Mouse (Mus musculus) c-Kit-positive CD71-negative TER-119-negative erythroid progenitor cells, embryonic 14.5 days (primary cell): ENCODE measurements around the gene Asb11.

Experiments used
- DNase-seq: peaks from one replicate; pipeline ENCODE4 v3.0.0-alpha.2; 2013; ENCODE audit warnings: low read depth

Gene Asb11

DNA sequence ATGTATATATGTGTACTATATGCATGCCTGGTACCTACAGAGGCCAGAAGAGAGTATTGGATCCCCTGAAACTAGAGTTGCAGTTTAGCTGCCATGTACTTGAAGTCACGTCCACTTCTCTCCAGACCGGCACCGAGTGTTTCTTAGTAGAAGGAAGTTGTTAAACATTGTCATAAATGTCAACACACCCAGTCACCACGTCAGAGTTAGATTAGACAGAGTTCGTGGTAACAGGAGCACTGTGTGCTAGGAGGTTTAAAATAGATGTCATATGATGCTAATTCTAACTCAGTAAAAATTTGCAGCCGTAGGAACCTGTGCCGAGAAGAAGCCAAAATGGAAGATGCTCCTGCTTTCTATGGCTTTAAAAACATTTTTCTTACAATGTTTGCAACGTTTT lies at the start of gene Asb11:
Gene Asb11 (plus strand): TSS at position 286 of the 400 bp plus-strand sequence.
- no peak for DNase-seq

- no peak for DNase-seq
Observed at GRCm38 (mm10) chrX:164394091-164394490, 42.7 kb upstream of the Asb11 start.

DNA sequence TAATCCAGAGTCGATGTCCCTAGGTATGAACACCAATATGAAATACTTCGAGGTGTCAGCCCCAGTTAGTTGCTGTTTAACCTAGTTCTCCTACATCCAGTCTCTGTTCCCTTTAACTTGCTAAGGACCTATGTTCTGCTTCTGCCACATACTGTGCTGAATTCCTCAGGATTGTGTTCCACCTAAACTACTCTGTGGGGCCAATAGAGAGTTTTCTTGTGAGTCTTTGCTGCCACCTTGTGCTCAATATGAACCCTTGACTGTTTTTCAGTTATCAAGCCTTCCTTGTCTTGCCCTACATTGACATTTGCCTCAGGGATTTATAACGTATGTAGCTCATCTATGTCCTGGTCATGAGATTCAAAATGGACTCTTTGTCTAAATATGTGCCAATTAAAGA lies 38.3 kb upstream of the Asb11 start:
- peak; percentile 8 for DNase-seq

DNA sequence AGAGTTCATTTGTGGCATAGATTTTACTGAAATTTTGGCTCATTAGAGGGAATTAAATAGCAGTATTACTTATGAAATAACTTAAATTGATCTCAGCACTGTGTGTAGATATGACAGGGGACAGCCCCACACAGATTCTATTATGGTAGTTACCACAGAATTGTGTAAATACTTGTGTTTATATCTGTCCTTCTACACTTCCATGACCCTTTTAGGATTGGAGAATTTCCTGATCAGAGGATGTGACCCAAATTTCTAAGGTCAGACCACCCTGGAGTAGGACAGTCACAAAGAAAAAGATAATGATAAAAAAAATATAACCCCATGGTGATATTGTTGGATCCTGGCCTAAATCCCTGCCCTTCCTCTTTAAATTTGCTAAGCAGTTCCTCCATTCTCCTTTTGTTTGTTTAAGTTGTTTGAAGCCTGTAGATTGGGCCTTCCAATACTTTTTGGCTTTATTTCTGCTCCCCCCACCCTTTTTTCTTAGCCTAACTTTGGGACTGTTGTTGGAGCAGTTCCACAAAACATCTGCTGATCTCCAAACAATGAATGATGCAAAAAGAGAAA lies 31.6 kb upstream of the Asb11 start:
- DNase-seq: no peak

DNA sequence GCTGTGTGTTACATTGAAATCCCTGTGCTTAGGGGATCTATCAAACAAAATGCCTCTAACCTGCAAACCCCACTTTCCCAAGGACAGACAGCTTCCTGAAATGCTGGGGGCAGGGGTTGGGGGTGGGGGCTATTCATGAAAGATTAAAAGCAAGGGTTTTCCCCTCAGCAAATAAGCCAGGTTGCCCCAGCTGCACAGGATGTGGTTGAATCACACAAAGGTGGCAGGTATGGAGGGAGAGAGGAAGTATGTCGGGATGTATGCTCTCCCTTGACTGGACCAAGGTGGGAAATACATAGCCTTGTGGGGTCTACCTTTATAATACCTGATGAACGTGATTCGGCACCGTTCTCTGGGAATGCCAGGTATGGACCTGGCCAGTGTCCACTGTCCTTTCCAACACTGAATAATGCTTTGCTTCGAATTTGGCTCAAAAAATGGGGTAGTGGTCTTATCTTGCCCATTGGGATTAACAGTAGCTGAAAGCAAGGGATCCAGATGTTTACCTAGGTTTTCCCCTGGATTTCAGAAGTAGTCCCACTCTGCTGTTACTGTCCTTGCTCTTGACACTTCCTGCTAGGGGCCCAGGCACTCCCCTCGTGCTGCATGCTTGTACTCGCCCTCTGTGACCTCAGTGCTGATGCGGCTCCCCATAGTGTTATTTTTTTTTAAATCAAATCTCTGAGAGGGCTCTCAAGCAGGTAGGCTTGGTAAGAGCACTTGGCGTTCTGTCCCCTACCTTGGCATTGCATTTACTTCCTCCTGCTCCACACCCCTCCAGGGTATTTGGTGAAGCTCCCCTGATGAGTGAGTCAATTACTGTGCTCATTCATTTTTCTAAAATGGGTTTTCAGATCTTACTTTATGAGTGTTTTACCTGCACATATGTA lies 30.4 kb upstream of the Asb11 start:
- no peak for DNase-seq

- no peak for DNase-seq
Observed at GRCm38 (mm10) chrX:164408301-164408927, 28.4 kb upstream of the Asb11 start.

DNA sequence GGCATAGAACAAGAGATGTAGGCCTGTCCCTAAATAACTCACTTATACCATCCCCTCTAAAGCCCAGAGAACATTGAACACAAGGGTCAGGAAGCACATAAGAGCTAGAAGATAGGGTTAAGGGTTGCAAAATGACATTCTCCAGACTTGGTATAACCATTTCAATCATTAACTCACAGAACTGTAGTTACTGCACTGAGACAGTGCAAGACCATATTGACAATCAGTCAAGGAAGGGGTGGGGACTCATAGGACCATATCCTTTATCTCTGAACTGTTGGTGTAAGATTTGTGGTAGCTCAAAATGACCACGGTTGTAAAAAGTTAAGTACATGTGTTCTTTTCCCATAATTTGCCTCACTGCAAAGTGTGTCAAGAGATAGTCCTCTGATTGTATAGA lies 26.2 kb upstream of the Asb11 start:
- no peak for DNase-seq

GRCm38 (mm10) chrX:164416803-164417202 lies 20.0 kb upstream of the Asb11 start:
- DNase-seq: no peak

DNA sequence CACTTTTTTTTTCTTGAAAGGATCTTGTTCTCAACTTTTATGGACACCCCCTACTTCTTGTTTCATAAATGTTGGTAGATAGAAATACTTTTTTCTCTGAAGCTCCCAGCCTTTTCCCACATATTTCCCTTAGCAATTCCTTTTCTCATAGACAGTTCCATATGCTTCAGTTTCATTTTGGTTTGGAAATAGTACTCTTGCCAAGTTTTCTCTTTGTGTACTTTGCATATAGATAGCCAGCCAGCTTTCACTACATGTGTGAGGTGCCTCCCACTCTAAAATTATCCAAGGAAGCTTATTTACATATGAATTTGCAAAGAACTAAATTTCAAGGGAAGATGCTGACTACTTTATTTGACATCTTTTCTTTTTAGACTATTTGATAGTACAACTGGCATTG lies 18.8 kb upstream of the Asb11 start:
- DNase-seq: no peak

GRCm38 (mm10) chrX:164419471-164419939 lies 17.3 kb upstream of the Asb11 start, which contains the start of gene Piga:
TSS of gene Piga (plus strand) at chrX:164419787.
- peak; percentile 75 for DNase-seq

- DNase-seq: no peak
Observed at GRCm38 (mm10) chrX:164419955-164420354, 16.8 kb upstream of the Asb11 start.

- DNase-seq: no peak
Observed at GRCm38 (mm10) chrX:164420518-164420917, 16.3 kb upstream of the Asb11 start.

DNA sequence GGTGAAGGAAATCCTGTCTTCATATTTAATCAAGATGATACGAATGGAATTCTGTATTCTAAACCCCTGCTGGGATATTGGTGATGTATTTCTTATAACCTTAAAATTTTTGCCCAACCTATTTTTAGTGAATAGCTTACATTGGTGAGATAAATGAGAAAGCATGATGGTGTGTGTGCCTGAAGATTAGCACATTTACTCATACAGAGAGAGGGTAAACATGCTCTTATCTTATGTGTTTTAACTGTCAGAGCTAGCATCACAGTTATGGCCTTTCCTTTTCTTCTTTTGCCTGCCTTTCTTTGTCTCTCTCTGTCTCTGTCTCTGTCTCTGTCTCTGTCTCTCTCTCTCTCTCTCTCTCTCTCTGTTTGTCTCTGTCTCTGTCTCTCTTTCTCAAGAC lies 12.0 kb upstream of the Asb11 start:
- DNase-seq: no peak

DNA sequence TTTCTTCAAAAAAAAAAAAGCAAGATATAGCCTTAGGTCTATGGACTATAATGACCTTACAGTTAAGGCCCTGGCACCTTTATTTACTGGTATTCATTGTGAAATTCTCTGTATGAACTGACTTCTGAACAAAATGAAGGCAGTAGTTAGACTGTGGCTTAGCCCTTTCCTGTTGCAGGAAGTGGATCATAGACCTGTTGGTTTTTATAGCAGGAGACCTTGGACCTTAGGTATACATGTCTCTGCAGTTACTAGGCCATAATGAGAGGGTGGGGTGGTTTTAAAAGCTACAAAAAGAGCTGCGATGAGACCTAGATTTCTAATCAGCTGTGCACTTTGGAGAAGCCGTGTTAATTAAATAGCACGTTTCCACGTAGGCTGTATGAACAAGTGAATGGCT lies 9.5 kb upstream of the Asb11 start:
- no peak for DNase-seq

DNA sequence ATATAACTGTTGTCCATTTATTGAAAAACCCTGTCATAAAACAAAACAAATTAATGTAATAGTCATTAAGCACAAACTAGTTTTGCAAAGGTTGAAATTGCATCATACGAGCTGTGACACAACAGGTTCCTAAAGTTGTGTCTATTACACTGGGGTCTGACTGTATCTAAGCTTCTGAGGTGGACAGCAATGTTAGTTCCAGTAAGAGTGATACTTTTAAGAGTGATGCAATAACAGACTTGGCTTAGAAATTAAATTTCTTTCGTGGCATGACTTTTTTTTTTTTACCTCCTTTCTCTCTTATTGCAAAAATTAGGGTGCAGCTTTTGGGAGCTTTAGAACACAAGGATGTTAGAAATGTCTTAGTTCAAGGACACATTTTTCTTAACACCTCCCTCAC lies 8.6 kb upstream of the Asb11 start:
- DNase-seq: no peak

- no peak for DNase-seq
Observed at GRCm38 (mm10) chrX:164430621-164431020, 6.2 kb upstream of the Asb11 start.

- no peak for DNase-seq
Observed at GRCm38 (mm10) chrX:164431133-164431532, 5.7 kb upstream of the Asb11 start.

DNA sequence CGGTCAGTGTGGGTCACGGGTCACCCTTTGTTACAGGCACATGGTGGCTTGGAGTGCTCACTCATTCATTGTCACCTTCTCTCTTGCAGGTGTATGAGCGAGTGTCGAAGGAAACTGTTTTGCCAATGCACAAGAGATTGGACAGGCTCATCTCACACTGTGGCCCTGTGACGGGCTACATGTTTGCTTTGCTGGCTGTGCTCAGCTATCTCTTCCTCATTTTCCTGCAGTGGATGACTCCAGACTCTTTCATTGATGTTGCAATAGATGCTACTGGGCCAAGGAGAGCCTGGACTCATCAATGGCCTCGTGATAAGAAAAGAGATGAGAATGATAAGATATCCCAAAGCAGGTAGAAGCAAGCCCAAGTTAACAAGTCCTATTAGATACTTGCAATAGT lies 5.3 kb upstream of the Asb11 start:
- DNase-seq: no peak

- no peak for DNase-seq
Observed at GRCm38 (mm10) chrX:164432682-164433081, 4.1 kb upstream of the Asb11 start.

- DNase-seq: no peak
Observed at GRCm38 (mm10) chrX:164439462-164439861, 2.7 kb downstream of the Asb11 start.

GRCm38 (mm10) chrX:164440140-164440539 lies 3.3 kb downstream of the Asb11 start:
- DNase-seq: no peak

- DNase-seq: no peak
Observed at GRCm38 (mm10) chrX:164440703-164441102, 3.9 kb downstream of the Asb11 start.

DNA sequence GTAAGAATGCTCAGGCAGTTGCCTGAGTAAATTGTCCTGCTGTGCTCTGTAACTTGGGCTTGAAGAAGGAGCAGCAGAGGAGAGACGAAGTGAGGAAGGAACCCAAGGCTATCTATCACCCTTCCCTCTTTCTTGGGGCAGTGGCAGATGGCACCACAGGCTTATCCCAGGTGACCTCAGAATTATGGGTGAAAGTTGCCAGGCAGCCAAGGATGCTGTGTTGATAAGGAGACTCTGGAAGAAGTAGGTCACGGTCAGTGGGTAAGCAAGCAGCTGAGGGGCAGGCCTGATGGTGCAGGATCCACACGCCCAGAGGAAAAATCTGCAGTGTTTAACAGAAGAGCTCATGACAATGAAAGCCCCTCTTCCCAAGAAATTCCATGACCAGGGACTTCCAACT lies 4.5 kb downstream of the Asb11 start:
- no peak for DNase-seq
